ENCODE assay signal across 8 mouse cellular contexts in genomic region chr3:138488584-138489326, GRCm38 (mm10). TPM values are rescaled to one million over a fixed set of nuclear protein-coding genes. Genes with fewer than 3 reads are reported as not detected.
A peak's percentile ranks its signal among the peaks of the same experiment; 100 is the strongest.
DNase-seq lines count a peak whose midpoint lies in the region; ATAC-seq and TF ChIP-seq lines count a peak whose summit lies in the region.

No protein-coding gene starts in this region.

- TF ChIP-seq CTCF in E14TG2a.4 (conservative IDR thresholded peaks at IDR 0.05; ENCODE audit: low read length), result no peak
- no peak for TF ChIP-seq CTCF in forebrain, postnatal 0 days (IDR thresholded peaks at IDR 0.05; ENCODE audit: low read depth)
- no peak for TF ChIP-seq CTCF in small intestine, adult 2 months (IDR thresholded peaks at IDR 0.05; ENCODE audit: extremely low read depth, insufficient read length, insufficient replicate concordance, low read depth, low read length)

- no peak for DNase-seq in kidney, postnatal 4 days
- DNase-seq in adrenal gland, postnatal 4 days (ENCODE audit: low spot score in 2 of 2), result peak; percentile 4 to 10
- peak; percentile 24 for DNase-seq in forebrain, postnatal 0 days
- no peak for DNase-seq in cerebellum, adult 11 months

- peaks cover 12% of the 10 kb centered on the region for H3K4me1 ChIP-seq in kidney, embryonic 16.5 days (ENCODE audit: insufficient read depth, low read length)
- H3K4me1 ChIP-seq in E14TG2a.4 (replicated peaks; ENCODE audit: low read depth, low read length), result peaks cover 34% of the 10 kb centered on the region
- 0 out of 2 replicates have a peak, but pooled peaks cover 2% of the 10 kb centered on the region for H3K4me1 ChIP-seq in forebrain, postnatal 0 days (ENCODE audit: insufficient read depth)
- H3K4me1 ChIP-seq in liver, embryonic 12.5 days, result peaks cover 26% of the 10 kb centered on the region
- no peaks in the 10 kb centered on the region for H3K4me1 ChIP-seq in small intestine, adult 2 months (ENCODE audit: control insufficient read depth, insufficient read depth, insufficient read length, low read length)

- WGBS in kidney, embryonic 16.5 days, result under 1% methylated on average over 51 of the region's 61 CpGs
- WGBS in forebrain, postnatal 0 days, result under 1% methylated on average over 61 of the region's 61 CpGs
- WGBS in liver, embryonic 12.5 days (ENCODE audit: insufficient replicate concordance), result under 1% methylated on average over 61 of the region's 61 CpGs
- under 1% methylated on average over 61 of the region's 61 CpGs for WGBS in small intestine, adult 2 months

- H3K27me3 ChIP-seq in kidney, embryonic 16.5 days (ENCODE audit: insufficient read depth, low read length), result no peaks in the 10 kb centered on the region
- no peaks in the 10 kb centered on the region for H3K27me3 ChIP-seq in E14TG2a.4 (ENCODE audit: insufficient read depth, low read length)
- H3K27me3 ChIP-seq in forebrain, postnatal 0 days (ENCODE audit: insufficient read depth, low read length), result no peaks in the 10 kb centered on the region
- no peaks in the 10 kb centered on the region for H3K27me3 ChIP-seq in liver, embryonic 12.5 days (replicated peaks)
- H3K27me3 ChIP-seq in small intestine, adult 2 months (ENCODE audit: control insufficient read depth, insufficient read depth, low read length), result no peaks in the 10 kb centered on the region

- no peaks in the 10 kb centered on the region for H3K9me3 ChIP-seq in kidney, embryonic 16.5 days (ENCODE audit: low read length)
- peaks cover 5% of the 10 kb centered on the region; the same call in 1 of the 2 replicates for H3K9me3 ChIP-seq in E14TG2a.4 (ENCODE audit: low read length)
- H3K9me3 ChIP-seq in forebrain, postnatal 0 days (ENCODE audit: low read length), result no peaks in the 10 kb centered on the region
- H3K9me3 ChIP-seq in liver, embryonic 12.5 days (replicated peaks), result 0 out of 2 replicates have a peak, but pooled peaks cover 5% of the 10 kb centered on the region

- peak overlapping the region; percentile 83 for H3K27ac ChIP-seq in kidney, embryonic 16.5 days (ENCODE audit: low read length)
- peak overlapping the region; percentile 80 for H3K27ac ChIP-seq in forebrain, postnatal 0 days (ENCODE audit: low read depth, low read length)
- H3K27ac ChIP-seq in liver, embryonic 12.5 days, result peak overlapping the region; percentile 78
- H3K27ac ChIP-seq in small intestine, adult 2 months (ENCODE audit: insufficient read depth, low read depth, low read length), result peak overlapping the region; percentile 33

- ATAC-seq in kidney, embryonic 16.5 days (ENCODE audit: low FRiP score, low TSS enrichment), result no peak
- peak; percentile 13 for ATAC-seq in forebrain, postnatal 0 days
- peak; percentile 74 for ATAC-seq in liver, embryonic 12.5 days

- H3K9ac ChIP-seq in kidney, embryonic 16.5 days (replicated peaks; ENCODE audit: low read length), result peak overlapping the region; percentile 91
- H3K9ac ChIP-seq in forebrain, postnatal 0 days, result peak overlapping the region; percentile 72
- H3K9ac ChIP-seq in liver, embryonic 12.5 days, result peak overlapping the region; percentile 95

- H3K4me3 ChIP-seq in kidney, embryonic 16.5 days (ENCODE audit: low read length), result peak overlapping the region; percentile 91
- peak overlapping the region; percentile 91 for H3K4me3 ChIP-seq in E14TG2a.4 (replicated peaks; ENCODE audit: low read length)
- H3K4me3 ChIP-seq in forebrain, postnatal 0 days (ENCODE audit: low read depth, low read length), result peak overlapping the region; percentile 83
- H3K4me3 ChIP-seq in liver, embryonic 12.5 days, result peak overlapping the region; percentile 95
- peak overlapping the region; percentile 70 for H3K4me3 ChIP-seq in small intestine, adult 2 months (ENCODE audit: low read depth, low read length)

- H3K36me3 ChIP-seq in kidney, embryonic 16.5 days (ENCODE audit: insufficient read depth, low read length), result peaks cover 14% of the 10 kb centered on the region
- H3K36me3 ChIP-seq in E14TG2a.4 (ENCODE audit: insufficient read depth, low read length), result peaks cover 30% of the 10 kb centered on the region
- no peaks in the 10 kb centered on the region for H3K36me3 ChIP-seq in forebrain, postnatal 0 days (ENCODE audit: insufficient read depth)
- peaks cover 36% of the 10 kb centered on the region for H3K36me3 ChIP-seq in liver, embryonic 12.5 days
- peaks cover 5% of the 10 kb centered on the region; the same call in 1 of the 2 replicates for H3K36me3 ChIP-seq in small intestine, adult 2 months (ENCODE audit: control insufficient read depth, insufficient read depth, low read length)

- H3K4me2 ChIP-seq in kidney, embryonic 16.5 days (replicated peaks; ENCODE audit: low read depth, low read length), result peak overlapping the region; percentile 86
- H3K4me2 ChIP-seq in forebrain, postnatal 0 days (ENCODE audit: low read depth), result peak overlapping the region; percentile 72
- H3K4me2 ChIP-seq in liver, embryonic 12.5 days, result peak overlapping the region; percentile 86

- TF ChIP-seq POLR2A in small intestine, adult 2 months (IDR thresholded peaks at IDR 0.05; ENCODE audit: low read depth, low read length), result no peak; the same call in 1 of the 2 replicates

RNA-seq across cellular contexts. Expression of gene Metap1, which starts 0.6 kb away (rescaled TPM):
- polyA plus RNA-seq in kidney, embryonic 16.5 days (2015; fragmentation: Nextera tagmentation; extraction: Ambion mirVana), result 50.7 and 52.1 TPM in 2 replicates
- total RNA-seq in adrenal gland, postnatal 4 days (2021), result 10 to 100 TPM; 55.8 to 59.4 TPM
- 61.8 and 66.9 TPM in 2 replicates for total RNA-seq in forebrain, postnatal 0 days (2014; rRNA removed)
- 43.0 and 50.2 TPM in 2 replicates for polyA plus RNA-seq in forebrain, postnatal 0 days (2015; fragmentation: Nextera tagmentation; extraction: Ambion mirVana)
- polyA plus RNA-seq in liver, embryonic 12.5 days (2016; fragmentation: Nextera tagmentation; extraction: Ambion mirVana), result 31.8 and 33.1 TPM in 2 replicates
- 4.5 and 6.6 TPM in 2 replicates for polyA plus RNA-seq in small intestine, adult 2 months (2012; rRNA removed)

RNA-seq across cellular contexts. Expression of gene Eif4e, which starts 37.2 kb away (rescaled TPM):
- 381 and 401 TPM in 2 replicates for polyA plus RNA-seq in kidney, embryonic 16.5 days (2015; fragmentation: Nextera tagmentation; extraction: Ambion mirVana)
- total RNA-seq in adrenal gland, postnatal 4 days (2021), result 100 to 1,000 TPM; 176 to 182 TPM
- total RNA-seq in forebrain, postnatal 0 days (2014; rRNA removed), result 115 and 121 TPM in 2 replicates
- 322 and 355 TPM in 2 replicates for polyA plus RNA-seq in forebrain, postnatal 0 days (2015; fragmentation: Nextera tagmentation; extraction: Ambion mirVana)
- 251 and 254 TPM in 2 replicates for polyA plus RNA-seq in liver, embryonic 12.5 days (2016; fragmentation: Nextera tagmentation; extraction: Ambion mirVana)
- 2.6 and 5.4 TPM in 2 replicates for polyA plus RNA-seq in small intestine, adult 2 months (2012; rRNA removed)

RNA-seq across cellular contexts. Expression of gene Adh5, which starts 45.9 kb away (rescaled TPM):
- 258 and 276 TPM in 2 replicates for polyA plus RNA-seq in kidney, embryonic 16.5 days (2015; fragmentation: Nextera tagmentation; extraction: Ambion mirVana)
- total RNA-seq in adrenal gland, postnatal 4 days (2021), result 100 to 1,000 TPM; 259 to 303 TPM
- total RNA-seq in forebrain, postnatal 0 days (2014; rRNA removed), result 150 and 168 TPM in 2 replicates
- 230 and 273 TPM in 2 replicates for polyA plus RNA-seq in forebrain, postnatal 0 days (2015; fragmentation: Nextera tagmentation; extraction: Ambion mirVana)
- 96.7 and 98.9 TPM in 2 replicates for polyA plus RNA-seq in liver, embryonic 12.5 days (2016; fragmentation: Nextera tagmentation; extraction: Ambion mirVana)
- polyA plus RNA-seq in small intestine, adult 2 months (2012; rRNA removed), result 5.3 and 8.4 TPM in 2 replicates

Comparison
In these comparisons a context has a peak if more than half of its experiments do, and no peak if none do; other contexts are left out.
1. H3K27ac ChIP-seq: peak in every context shown above with its lines; median percentile 83 in kidney, embryonic 16.5 days; 80 in forebrain, postnatal 0 days; 78 in liver, embryonic 12.5 days; 33 in small intestine, adult 2 months.
2. DNase-seq: peak in adrenal gland, postnatal 4 days (2 of 2) and forebrain, postnatal 0 days (single experiment); none in kidney, postnatal 4 days (0 of 2) and cerebellum, adult 11 months (single experiment).
3. RNA of gene Eif4e, which starts 37.2 kb away (polyA plus RNA-seq): 381 to 401 TPM in kidney, embryonic 16.5 days, 322 to 355 TPM in forebrain, postnatal 0 days and 251 to 254 TPM in liver, embryonic 12.5 days; 2.6 to 5.4 TPM in small intestine, adult 2 months; every median in the first group is over 10 times any median in the second.
4. RNA of gene Adh5, which starts 45.9 kb away (polyA plus RNA-seq): 258 to 276 TPM in kidney, embryonic 16.5 days, 230 to 273 TPM in forebrain, postnatal 0 days and 96.7 to 98.9 TPM in liver, embryonic 12.5 days; 5.3 to 8.4 TPM in small intestine, adult 2 months; every median in the first group is over 10 times any median in the second.
5. Peak in every context shown above with its lines, with median percentiles within 50 percentile points of each other: H3K4me2 ChIP-seq, H3K4me3 ChIP-seq and H3K9ac ChIP-seq.